Mouse (Mus musculus) midbrain, embryonic 11.5 days (tissue): ENCODE results near the gene Tgtp2. TPM values are rescaled to one million over a fixed set of nuclear protein-coding genes. Genes with fewer than 3 reads are reported as not detected.

Experiments used
- ATAC-seq: fragments of 200-750 bp; cut with Nextera tagmentation; 2 replicates; pipeline ENCODE4 v1.8.0; 2017; ENCODE audit warnings: moderate TSS enrichment, moderate library complexity; ENCODE audit not compliant: low FRiP score
- DNase-seq: peaks from one replicate; pipeline ENCODE4 v3.0.0; 2015; ENCODE audit warnings: low spot score; ENCODE audit errors: missing footprints
- H3K27ac ChIP-seq: fragments of 300-500 bp; sonication (generic); 2 replicates; pipeline ENCODE4 v1.5.1; 2014; ENCODE audit warnings: low read depth, low read length
- H3K27me3 ChIP-seq: fragments of 300-500 bp; sonication (generic); 2 replicates; pipeline ENCODE4 v1.6.1; 2014; ENCODE audit warnings: mild to moderate bottlenecking, low read length, moderate library complexity, mixed read lengths; ENCODE audit not compliant: control insufficient read depth, insufficient read depth
- H3K36me3 ChIP-seq: fragments of 300-500 bp; sonication (generic); 2 replicates; pipeline ENCODE4 v1.6.1; 2014; ENCODE audit warnings: mild to moderate bottlenecking, low read length, moderate library complexity, mixed read lengths; ENCODE audit not compliant: control insufficient read depth, insufficient read depth
- H3K4me1 ChIP-seq: fragments of 300-500 bp; sonication (generic); 2 replicates; pipeline ENCODE4 v1.6.1; 2014; ENCODE audit warnings: low read length; ENCODE audit not compliant: control insufficient read depth, insufficient read depth
- H3K4me2 ChIP-seq: fragments of 300-500 bp; sonication (generic); 2 replicates; pipeline ENCODE4 v1.6.1; 2014; ENCODE audit warnings: mild to moderate bottlenecking, moderate library complexity
- H3K4me3 ChIP-seq: fragments of 300-500 bp; sonication (generic); 2 replicates; pipeline ENCODE4 v1.5.1; 2014; ENCODE audit warnings: low read depth, low read length
- H3K9ac ChIP-seq: fragments of 300-500 bp; sonication (generic); 2 replicates; pipeline ENCODE4 v1.6.1; 2014; ENCODE audit warnings: low read length
- H3K9me3 ChIP-seq: fragments of 300-500 bp; sonication (generic); 2 replicates; pipeline ENCODE4 v1.6.1; 2016; ENCODE audit warnings: low read length; ENCODE audit not compliant: control insufficient read depth
- WGBS: fragments of 180-500 bp; shearing (Covaris S2); extraction: QIAGEN DNeasy Blood & Tissue Kit; methylation state at CpG from one replicate; pipeline ENCODE4 v1.1.7; 2014; 5-methylcytosine and 5-hydroxymethylcytosine counted together
- polyA plus RNA-seq: library from polyadenylated mRNA; unstranded; fragments of >200 nt; fragmentation: Nextera tagmentation; extraction: Ambion mirVana; gene quantifications from 2 replicates; pipeline ENCODE4 v1.2.1, GENCODE M21; 2014

Gene Tgtp2
- polyA plus RNA-seq, 1 experiment from 2014 or later, result not detected

- Histone ChIP-seq H3K4me2 (no peak overlapping the region), H3K9me3 (no peaks in the 10 kb centered on the region), H3K9ac (no peak overlapping the region), H3K4me1 (no peaks in the 10 kb centered on the region; the same call in 1 of the 2 replicates), H3K27ac (no peak overlapping the region), H3K4me3 (no peak overlapping the region), H3K27me3 (no peaks in the 10 kb centered on the region), H3K36me3 (no peaks in the 10 kb centered on the region)
- 88% methylated on average over 5 of the region's 5 CpGs for WGBS
- DNase-seq (no peak), ATAC-seq (no peak)
These were observed 25.1 kb upstream of the Tgtp2 start for GRCm38 (mm10) chr11:49088990-49089652.

GRCm38 (mm10) chr11:49087830-49088616, 24.0 kb upstream of the Tgtp2 start:
- WGBS, result 44% methylated on average over 22 of the region's 22 CpGs
- no peaks in the 10 kb centered on the region; the same call in 1 of the 2 replicates for H3K4me1 ChIP-seq
- no peaks in the 10 kb centered on the region for H3K9me3 ChIP-seq
- ATAC-seq (peak; percentile 64; the same call in 1 of the 2 replicates), DNase-seq (no peak)
- H3K27me3 ChIP-seq, result no peaks in the 10 kb centered on the region
- H3K36me3 ChIP-seq, result no peaks in the 10 kb centered on the region
- no peak overlapping the region for H3K4me2 ChIP-seq
- H3K9ac ChIP-seq, result no peak overlapping the region
- H3K4me3 ChIP-seq, result no peak overlapping the region
- H3K27ac ChIP-seq, result no peak overlapping the region

GRCm38 (mm10) chr11:49086858-49087361, 22.9 kb upstream of the Tgtp2 start:
- 83% methylated on average over 6 of the region's 6 CpGs for WGBS
- Histone ChIP-seq H3K4me2 (no peak overlapping the region), H3K4me3 (no peak overlapping the region), H3K9ac (no peak overlapping the region), H3K27ac (no peak overlapping the region), H3K36me3 (no peaks in the 10 kb centered on the region), H3K9me3 (no peaks in the 10 kb centered on the region), H3K27me3 (no peaks in the 10 kb centered on the region), H3K4me1 (no peaks in the 10 kb centered on the region; the same call in 1 of the 2 replicates)
- ATAC-seq (no peak), DNase-seq (no peak)

GRCm38 (mm10) chr11:49084875-49085274, 20.9 kb upstream of the Tgtp2 start:
- H3K4me1 ChIP-seq, result no peaks in the 10 kb centered on the region; the same call in 1 of the 2 replicates
- ATAC-seq, result no peak
- H3K4me3 ChIP-seq, result no peak overlapping the region
- H3K27me3 ChIP-seq, result no peaks in the 10 kb centered on the region
- H3K9ac ChIP-seq, result no peak overlapping the region
- DNase-seq, result no peak
- no peak overlapping the region for H3K27ac ChIP-seq
- H3K4me2 ChIP-seq, result no peak overlapping the region
- no peaks in the 10 kb centered on the region for H3K36me3 ChIP-seq
- WGBS, result 47% methylated on average over 3 of the region's 3 CpGs
- no peaks in the 10 kb centered on the region for H3K9me3 ChIP-seq

GRCm38 (mm10) chr11:49084385-49084784, 20.4 kb upstream of the Tgtp2 start:
- Histone ChIP-seq H3K27me3 (no peaks in the 10 kb centered on the region), H3K9me3 (no peaks in the 10 kb centered on the region), H3K27ac (no peak overlapping the region), H3K36me3 (no peaks in the 10 kb centered on the region), H3K4me2 (no peak overlapping the region), H3K9ac (no peak overlapping the region), H3K4me1 (no peaks in the 10 kb centered on the region; the same call in 1 of the 2 replicates), H3K4me3 (no peak overlapping the region)
- ATAC-seq, result no peak
- DNase-seq, result no peak
- 89% methylated on average over 1 of the region's 1 CpGs for WGBS

GRCm38 (mm10) chr11:49083808-49084207, 19.8 kb upstream of the Tgtp2 start:
- Histone ChIP-seq H3K9ac (no peak overlapping the region), H3K4me1 (no peaks in the 10 kb centered on the region; the same call in 1 of the 2 replicates), H3K4me3 (no peak overlapping the region), H3K36me3 (no peaks in the 10 kb centered on the region), H3K9me3 (no peaks in the 10 kb centered on the region), H3K27ac (no peak overlapping the region), H3K4me2 (no peak overlapping the region), H3K27me3 (no peaks in the 10 kb centered on the region)
- WGBS, result 81% methylated on average over 3 of the region's 3 CpGs
- DNase-seq (no peak), ATAC-seq (no peak)

GRCm38 (mm10) chr11:49083146-49083545, 19.1 kb upstream of the Tgtp2 start:
- Histone ChIP-seq H3K27ac (no peak overlapping the region), H3K9ac (no peak overlapping the region), H3K27me3 (no peaks in the 10 kb centered on the region), H3K4me3 (no peak overlapping the region), H3K4me2 (no peak overlapping the region), H3K36me3 (no peaks in the 10 kb centered on the region), H3K4me1 (no peaks in the 10 kb centered on the region), H3K9me3 (no peaks in the 10 kb centered on the region)
- DNase-seq (no peak), ATAC-seq (no peak)
- 87% methylated on average over 1 of the region's 1 CpGs for WGBS

- H3K4me1 ChIP-seq, result no peaks in the 10 kb centered on the region
- no peaks in the 10 kb centered on the region for H3K36me3 ChIP-seq
- no peaks in the 10 kb centered on the region for H3K9me3 ChIP-seq
- H3K4me2 ChIP-seq, result no peak overlapping the region
- H3K27ac ChIP-seq, result no peak overlapping the region
- 79% methylated on average over 3 of the region's 3 CpGs for WGBS
- no peak for ATAC-seq
- no peak overlapping the region for H3K9ac ChIP-seq
- H3K4me3 ChIP-seq, result no peak overlapping the region
- no peaks in the 10 kb centered on the region for H3K27me3 ChIP-seq
- DNase-seq, result no peak
These were observed 17.9 kb upstream of the Tgtp2 start for GRCm38 (mm10) chr11:49081886-49082285.

GRCm38 (mm10) chr11:49081356-49081755, 17.4 kb upstream of the Tgtp2 start:
- no peak overlapping the region for H3K4me3 ChIP-seq
- no peaks in the 10 kb centered on the region for H3K36me3 ChIP-seq
- WGBS, result 78% methylated on average over 4 of the region's 4 CpGs
- no peak for DNase-seq
- no peaks in the 10 kb centered on the region for H3K27me3 ChIP-seq
- H3K4me2 ChIP-seq, result no peak overlapping the region
- H3K4me1 ChIP-seq, result no peaks in the 10 kb centered on the region
- no peak overlapping the region for H3K9ac ChIP-seq
- no peak for ATAC-seq
- H3K9me3 ChIP-seq, result no peaks in the 10 kb centered on the region
- H3K27ac ChIP-seq, result no peak overlapping the region
